Comparison of ENCODE assay signal across 23 mouse cellular contexts in genomic region chr8:26959456-26959855, GRCm38 (mm10). TPM values are rescaled to one million over a fixed set of nuclear protein-coding genes. Genes with fewer than 3 reads are reported as not detected.
DNase-seq lines count a peak whose midpoint lies in the region; ATAC-seq lines count a peak whose summit lies in the region.
"Had no signal": no experiment of that assay in that cellular context is flagged by ENCODE, and none has a peak within 500 bp of the region (broad histone marks: within the 10 kb centered on the region; RNA-seq: fewer than 3 reads in every experiment).

No protein-coding gene starts in this region.

- intact Hi-C loops in left cerebral cortex, postnatal 36 days (cut with DNase I) = no loop called here

- peaks cover 24% of the 10 kb centered on the region for H3K4me1 ChIP-seq in midbrain, embryonic 12.5 days
- H3K4me1 ChIP-seq in midbrain, embryonic 14.5 days (ENCODE audit: control insufficient read depth, insufficient read depth, low read length) = peaks cover 11% of the 10 kb centered on the region; the same call in 1 of the 2 replicates

- peak; percentile 31; the same call in 1 of the 2 replicates for ATAC-seq in midbrain, embryonic 12.5 days (ENCODE audit: low FRiP score, low read depth)
- ATAC-seq in midbrain, embryonic 14.5 days (ENCODE audit: low FRiP score, low TSS enrichment) = no peak
- ATAC-seq: activated CD4-positive, CD25-positive, alpha-beta regulatory T cell, adult 4 months; forebrain, embryonic 15.5 days; intestine, embryonic 15.5 days; Patski had no signal

- H3K9ac ChIP-seq in midbrain, embryonic 12.5 days (replicated peaks) = no peak overlapping the region
- H3K9ac ChIP-seq in midbrain, embryonic 14.5 days (replicated peaks; ENCODE audit: low read length) = no peak overlapping the region
- H3K9ac ChIP-seq: embryonic facial prominence, embryonic 13.5 days; forebrain, embryonic 15.5 days; heart, embryonic 13.5 days; hindbrain, embryonic 13.5 days; intestine, embryonic 15.5 days had no signal

- no peak overlapping the region for H3K4me3 ChIP-seq in midbrain, embryonic 12.5 days
- H3K4me3 ChIP-seq in midbrain, embryonic 14.5 days (replicated peaks; ENCODE audit: low read depth, low read length) = no peak overlapping the region
- H3K4me3 ChIP-seq: embryonic facial prominence, embryonic 13.5 days; forebrain, embryonic 15.5 days; heart, adult 2 months; heart, embryonic 13.5 days; hindbrain, embryonic 13.5 days; intestine, embryonic 15.5 days had no signal

- H3K27me3 ChIP-seq in midbrain, embryonic 12.5 days = peaks cover 38% of the 10 kb centered on the region
- peaks cover 4% of the 10 kb centered on the region; the same call in 1 of the 2 replicates for H3K27me3 ChIP-seq in midbrain, embryonic 14.5 days (ENCODE audit: control insufficient read depth, insufficient read depth, low read length)
- H3K27me3 ChIP-seq: embryonic facial prominence, embryonic 13.5 days; forebrain, embryonic 15.5 days; heart, embryonic 13.5 days; intestine, embryonic 15.5 days had no signal

- H3K27ac ChIP-seq in midbrain, embryonic 12.5 days (replicated peaks) = no peak overlapping the region
- H3K27ac ChIP-seq in midbrain, embryonic 14.5 days (replicated peaks; ENCODE audit: low read depth, low read length) = no peak overlapping the region
- H3K27ac ChIP-seq: embryonic facial prominence, embryonic 13.5 days; forebrain, embryonic 15.5 days; heart, adult 2 months; heart, embryonic 13.5 days; hindbrain, embryonic 13.5 days; intestine, embryonic 15.5 days had no signal

- WGBS in midbrain, embryonic 12.5 days = 35% methylated on average over 5 of the region's 5 CpGs
- WGBS in midbrain, embryonic 14.5 days = 29% methylated on average over 5 of the region's 5 CpGs

- H3K9me3 ChIP-seq in midbrain, embryonic 12.5 days = no peaks in the 10 kb centered on the region
- no peaks in the 10 kb centered on the region for H3K9me3 ChIP-seq in midbrain, embryonic 14.5 days (ENCODE audit: control insufficient read depth, low read length)
- H3K9me3 ChIP-seq: embryonic facial prominence, embryonic 13.5 days; forebrain, embryonic 15.5 days; G1E; intestine, embryonic 15.5 days had no signal

- no peak overlapping the region for H3K4me2 ChIP-seq in midbrain, embryonic 12.5 days (replicated peaks)
- no peak overlapping the region for H3K4me2 ChIP-seq in midbrain, embryonic 14.5 days (ENCODE audit: low read length)
- H3K4me2 ChIP-seq: embryonic facial prominence, embryonic 13.5 days; forebrain, embryonic 15.5 days; heart, embryonic 13.5 days; hindbrain, embryonic 13.5 days; intestine, embryonic 15.5 days had no signal

- no peaks in the 10 kb centered on the region for H3K36me3 ChIP-seq in midbrain, embryonic 12.5 days
- no peaks in the 10 kb centered on the region for H3K36me3 ChIP-seq in midbrain, embryonic 14.5 days (ENCODE audit: control insufficient read depth, insufficient read depth, low read length)
- H3K36me3 ChIP-seq: embryonic facial prominence, embryonic 13.5 days; forebrain, embryonic 15.5 days; G1E; heart, embryonic 13.5 days; hindbrain, embryonic 13.5 days; intestine, embryonic 15.5 days had no signal

- peak; percentile 68 for DNase-seq in heart, adult 11 months
- DNase-seq in heart, postnatal 4 days = no peak
- no peak for DNase-seq in midbrain, embryonic 14.5 days
- DNase-seq in Muller cell, postnatal 12 days (ENCODE audit: inconsistent ontology term) = peak; percentile 39
- peak; percentile 80 for DNase-seq in retina, embryonic 14.5 days (ENCODE audit: low spot score)
- DNase-seq in left cerebral cortex, postnatal 36 days (ENCODE audit: low spot score in 2 of 2) = no peak
- no peak for DNase-seq in ovary, adult 18-20 months (ENCODE audit: low spot score)
- DNase-seq: adrenal gland, postnatal 14 days; cerebellum, adult 18-20 months; cerebellum, adult 9-11 months; cerebellum, postnatal 36 days; gastrocnemius, postnatal 36 days; heart, adult 2 months; heart, postnatal 36 days had no signal

RNA-seq across cellular contexts. Expression of gene Zfp703, which starts 17.7 kb away (rescaled TPM):
- 10 to 100 TPM; 12.0 to 13.9 TPM for total RNA-seq in heart, postnatal 4 days (2021)
- polyA plus RNA-seq in midbrain, embryonic 12.5 days (2016; fragmentation: Nextera tagmentation; extraction: Ambion mirVana) = 9.9 and 11.3 TPM in 2 replicates
- 9.9 and 12.1 TPM in 2 replicates for polyA plus RNA-seq in midbrain, embryonic 14.5 days (2014; fragmentation: Nextera tagmentation; extraction: Ambion mirVana)
- 10 to 100 TPM; 44.8 to 44.9 TPM for total RNA-seq in left cerebral cortex, postnatal 36 days (2021)

Comparison
In these comparisons a context has a peak if more than half of its experiments do, and no peak if none do; other contexts are left out.
1. DNase-seq: peak in heart, adult 11 months (single experiment), Muller cell, postnatal 12 days (single experiment) and retina, embryonic 14.5 days (single experiment); none in heart, postnatal 4 days (single experiment), midbrain, embryonic 14.5 days (single experiment), left cerebral cortex, postnatal 36 days (0 of 2) and ovary, adult 18-20 months (single experiment).